Mouse (Mus musculus) CD4-positive, CD25-positive, alpha-beta regulatory T cell, adult 2 months (primary cell): ENCODE results near the gene Ift57.

Source experiments
- DNase-seq: peaks from one replicate; pipeline ENCODE4 v3.0.0-alpha.2; 2012; ENCODE audit warnings: low read depth, low spot score

The Ift57 gene

DNA sequence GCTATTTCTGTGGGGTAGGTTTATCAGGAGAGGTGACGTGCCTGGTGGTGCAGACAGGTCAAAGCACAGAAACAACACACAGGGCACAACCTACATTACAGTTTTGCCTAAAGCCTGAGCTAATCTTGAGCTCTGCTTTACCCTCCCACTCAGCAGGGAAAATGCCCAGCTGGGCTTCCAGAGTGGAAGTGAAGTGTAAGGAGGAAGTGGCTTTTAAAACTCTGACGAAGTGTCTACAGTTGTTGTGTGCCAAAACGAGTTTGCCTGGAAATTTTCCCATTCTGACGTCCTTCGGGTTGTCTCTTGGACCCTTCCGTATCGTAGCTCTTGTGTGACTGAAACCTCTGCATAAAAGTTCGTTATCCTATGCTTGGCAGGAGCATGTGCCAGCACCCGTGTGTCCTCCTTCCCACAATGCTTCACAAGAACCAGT lies 93.4 kb downstream of the Ift57 start:
- DNase-seq, result peak; percentile 50

DNA sequence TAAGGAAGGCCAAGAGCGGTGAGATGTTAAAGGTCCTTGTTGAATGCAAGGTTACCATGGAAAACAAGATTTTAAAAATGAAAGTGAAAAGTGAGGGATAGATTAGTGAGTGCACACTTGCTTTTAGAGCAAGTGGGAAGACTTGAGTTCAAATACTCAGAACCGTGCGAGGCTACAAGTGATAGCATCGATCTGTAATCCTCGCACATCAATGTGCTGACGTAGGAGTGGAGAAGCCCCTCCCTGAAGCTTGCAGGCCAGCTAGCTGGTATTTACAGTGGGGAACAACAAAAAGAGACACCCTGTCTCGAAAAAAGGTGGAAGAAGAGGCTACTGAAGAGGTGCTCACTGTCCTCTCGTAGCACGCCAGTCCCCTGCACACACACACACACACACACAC lies 94.6 kb downstream of the Ift57 start:
- DNase-seq, result peak; percentile 62

DNA sequence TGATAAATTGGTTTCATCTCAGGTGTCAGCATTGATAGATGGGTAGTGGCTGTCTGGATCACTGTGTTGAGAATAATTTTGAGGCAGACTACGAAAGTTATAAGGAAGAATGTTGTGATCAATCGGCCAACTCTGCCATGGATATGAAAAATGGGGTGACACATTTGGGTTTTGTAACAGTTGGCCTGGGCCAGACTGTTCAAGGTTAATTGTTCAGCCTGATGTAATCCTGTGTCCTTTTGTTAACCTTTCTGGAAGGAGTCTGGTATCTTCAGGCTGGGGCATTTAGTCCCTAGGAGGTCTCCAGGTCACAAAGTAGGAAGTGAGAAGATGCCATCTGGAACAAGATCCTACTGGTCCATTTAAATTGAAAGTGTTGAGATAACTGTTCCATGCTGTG lies 97.2 kb downstream of the Ift57 start:
- no peak for DNase-seq

DNA sequence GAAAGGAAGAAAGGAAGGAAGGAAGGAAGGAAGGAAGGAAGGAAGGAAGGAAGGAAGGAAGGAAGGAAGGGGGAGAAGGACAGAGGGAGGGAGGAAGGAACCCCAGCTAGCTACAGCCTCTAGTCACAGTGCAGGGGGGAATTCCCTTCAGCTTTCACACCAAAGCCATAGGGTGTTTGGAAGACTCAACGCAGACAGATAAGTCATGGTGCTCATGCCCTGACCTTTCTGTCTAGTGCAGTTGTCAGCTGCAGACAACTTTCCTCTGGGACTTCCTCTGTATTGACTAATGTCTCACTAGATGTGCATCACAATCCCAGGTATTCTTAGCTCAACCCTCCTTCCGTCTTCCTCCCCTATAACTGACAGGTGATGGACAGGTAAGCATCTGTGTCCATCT lies 97.9 kb downstream of the Ift57 start:
- peak; percentile 77 for DNase-seq

DNA sequence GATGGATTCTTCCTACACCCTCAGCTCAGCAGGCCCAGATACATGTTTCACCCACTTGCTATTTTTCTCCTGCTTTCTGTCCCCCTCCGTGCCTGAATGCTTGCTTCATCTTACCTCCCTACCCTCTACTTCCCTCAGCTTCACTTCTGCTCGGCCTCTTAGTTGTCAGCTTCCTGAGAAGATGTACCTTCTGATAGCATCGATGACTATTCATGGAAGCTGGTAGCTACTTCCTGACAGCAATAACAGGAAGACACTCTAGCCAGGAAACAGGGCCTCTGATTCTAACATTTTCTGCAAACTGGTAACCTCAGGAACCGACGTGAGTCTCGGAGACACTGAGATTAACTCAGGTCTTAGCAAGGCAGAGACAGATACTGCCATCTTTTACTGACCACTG lies 99.8 kb downstream of the Ift57 start:
- peak; percentile 66 for DNase-seq

DNA sequence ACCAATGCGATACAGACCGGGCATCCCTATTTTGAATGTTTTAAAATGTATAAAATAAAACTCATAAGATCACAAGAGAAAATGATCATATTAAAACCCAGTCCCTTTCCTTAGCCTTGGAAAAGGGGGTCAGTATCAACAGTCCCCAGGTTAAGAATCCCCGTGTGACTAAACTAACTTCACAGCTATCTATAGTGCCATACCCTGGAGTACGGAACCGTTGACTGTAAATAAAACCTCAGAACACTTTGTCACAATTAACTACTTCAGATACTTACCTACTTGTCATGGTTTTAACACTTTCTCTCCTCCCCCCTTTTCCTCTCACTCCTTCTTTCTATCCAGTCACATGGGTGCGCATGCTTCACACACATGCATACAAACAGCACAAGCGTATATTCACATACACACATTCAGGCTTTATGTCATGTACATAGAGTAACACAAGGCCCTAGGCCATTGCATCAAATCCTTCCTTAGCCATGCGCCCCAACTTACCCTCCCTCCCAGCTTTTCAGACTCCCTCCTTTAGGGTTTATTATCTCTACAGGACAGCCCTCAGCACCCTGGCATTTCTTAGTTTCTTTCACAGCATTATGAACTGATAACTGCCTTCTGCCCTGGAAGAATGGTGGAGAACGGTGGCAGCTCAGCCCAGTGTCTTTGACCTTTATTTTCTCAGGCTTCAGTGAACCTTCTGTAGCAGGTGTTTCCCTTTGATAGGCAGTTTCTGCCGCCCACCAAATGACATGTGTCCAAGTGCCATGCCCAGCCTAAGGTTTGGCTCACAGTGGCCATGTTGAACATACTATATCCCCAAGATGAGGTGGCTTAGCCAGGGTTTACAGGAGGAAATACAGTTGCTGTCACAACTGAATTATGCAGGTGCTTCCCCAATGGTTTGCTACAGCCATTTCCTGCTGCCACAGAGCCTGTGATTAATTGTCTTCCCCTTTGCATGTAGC lies 100.8 kb downstream of the Ift57 start, which contains the start of gene Cd47:
TSS of gene Cd47 (plus strand) at position 937 of the 965 bp plus-strand sequence.
- DNase-seq, result peak; percentile 53

DNA sequence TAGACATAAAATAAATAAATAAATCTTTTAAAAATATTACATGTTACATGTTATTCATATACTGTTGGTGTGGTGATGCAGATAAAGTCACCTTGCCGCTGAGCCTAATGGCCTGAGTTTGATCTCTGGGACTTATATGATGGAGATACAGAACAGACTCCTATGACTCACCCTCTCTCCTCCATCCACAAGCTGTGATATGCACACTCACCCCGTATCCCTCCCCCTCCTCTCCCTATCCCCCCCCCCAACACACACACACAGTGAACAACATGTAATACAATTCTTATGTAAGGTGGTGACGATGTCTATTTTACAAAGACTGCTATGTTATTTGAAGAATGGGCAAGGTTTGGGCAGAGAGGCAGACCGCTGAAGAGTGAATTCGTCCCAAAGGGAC lies 102.0 kb downstream of the Ift57 start:
- peak; percentile 27 for DNase-seq

DNA sequence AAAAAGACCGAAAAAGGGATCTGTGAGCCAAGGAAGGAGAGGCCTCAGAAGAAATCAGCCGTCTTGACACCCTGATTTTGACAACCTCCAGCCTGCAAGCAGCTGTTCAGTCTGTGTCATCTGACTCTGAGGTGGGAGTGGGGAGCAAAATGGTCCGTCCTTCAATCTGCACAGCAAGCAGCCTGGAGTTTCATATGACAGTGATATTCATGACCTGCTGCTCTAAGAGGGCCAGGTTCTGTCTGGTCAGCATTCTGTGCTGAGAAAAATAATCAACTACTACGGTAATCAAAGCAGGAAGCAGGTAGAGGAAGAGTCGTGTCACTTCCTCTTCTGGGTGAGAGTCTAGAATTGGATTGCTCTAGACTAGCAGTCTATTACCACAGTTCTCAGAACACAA lies 102.4 kb downstream of the Ift57 start:
- peak; percentile 64 for DNase-seq

DNA sequence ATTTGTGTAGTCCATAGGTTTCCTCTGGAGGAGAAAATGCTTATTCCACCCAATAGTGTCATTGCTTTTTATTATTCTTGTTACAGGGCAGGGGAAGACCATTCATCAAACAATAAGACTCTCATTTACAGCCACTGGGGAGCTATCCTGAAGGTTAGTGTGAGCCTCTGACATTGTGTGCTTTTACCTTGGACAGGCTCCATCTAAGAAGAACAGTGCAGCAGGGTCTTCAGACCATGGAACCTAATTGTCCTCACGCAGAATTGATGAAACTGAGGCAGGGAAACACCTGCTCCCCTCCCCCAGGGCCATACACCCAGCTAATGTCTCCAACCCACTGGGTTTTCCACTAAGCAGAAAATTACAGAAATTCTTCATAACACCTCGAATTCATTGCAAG lies 104.0 kb downstream of the Ift57 start:
- no peak for DNase-seq

DNA sequence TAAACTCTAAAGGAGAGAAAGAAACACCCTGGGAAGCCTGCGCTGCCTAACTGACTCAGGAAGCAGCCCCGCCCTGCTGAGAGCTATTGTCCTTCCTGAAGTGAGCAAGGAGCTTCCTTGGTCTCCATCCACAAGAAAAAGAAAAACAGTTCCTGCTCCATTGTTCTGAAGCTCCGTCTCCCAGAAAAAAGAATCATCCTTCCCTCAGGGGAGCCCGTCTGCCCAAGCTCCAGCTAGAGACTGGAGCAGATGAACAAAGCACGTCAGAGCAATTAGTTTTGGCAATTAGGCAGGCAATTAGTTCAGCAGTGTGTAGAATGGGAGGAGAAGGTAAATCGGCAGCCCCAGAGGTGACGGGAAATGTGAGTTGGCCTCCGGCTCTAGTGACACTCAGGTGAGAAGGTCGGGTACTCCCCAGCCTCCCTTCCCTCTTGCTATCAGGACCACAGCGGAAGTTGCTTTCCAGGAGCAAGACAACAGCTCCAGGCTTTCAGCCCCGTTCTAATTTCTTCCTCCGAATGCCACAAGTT lies 105.0 kb downstream of the Ift57 start:
- peak; percentile 48 for DNase-seq

DNA sequence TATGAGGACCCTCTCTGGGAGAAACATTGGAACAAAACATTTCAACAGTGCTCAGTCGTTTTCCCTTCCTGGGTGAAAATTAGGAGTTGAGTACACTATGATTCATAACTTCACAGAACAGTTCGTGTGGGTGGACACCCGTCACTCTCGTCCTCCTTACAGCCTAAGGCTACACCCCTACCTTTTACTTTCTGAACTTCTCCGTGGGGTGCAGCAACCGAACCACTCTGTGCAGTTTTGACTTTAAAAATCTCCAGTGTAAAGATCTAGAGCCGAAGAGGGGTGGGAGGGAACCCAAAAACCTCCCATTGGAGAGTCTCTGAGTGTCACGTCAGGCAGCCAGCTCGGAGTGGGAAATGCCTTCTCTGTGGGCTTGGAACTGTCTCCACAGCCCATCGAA lies 107.9 kb downstream of the Ift57 start:
- peak; percentile 48 for DNase-seq

DNA sequence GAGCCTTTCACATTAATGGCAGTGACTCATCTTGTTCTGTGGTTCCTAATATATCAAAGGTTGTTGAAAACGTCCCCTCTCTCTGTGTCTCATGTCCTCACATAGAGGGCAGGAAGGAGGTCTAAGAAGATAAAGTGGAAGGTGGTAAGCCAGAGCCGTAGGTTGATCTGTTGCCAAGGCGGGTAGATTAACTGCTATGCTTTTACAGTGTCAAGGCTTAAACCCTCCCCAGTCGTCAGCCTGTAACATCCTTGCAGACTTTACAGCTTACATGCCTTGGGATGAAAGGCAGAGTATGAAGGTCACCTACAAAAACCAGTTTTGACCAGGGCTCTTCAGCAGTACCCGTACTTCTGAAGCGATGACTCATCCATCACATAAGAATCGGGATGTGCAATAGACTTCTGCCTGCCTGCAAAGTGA lies 108.4 kb downstream of the Ift57 start:
- peak; percentile 54 for DNase-seq

DNA sequence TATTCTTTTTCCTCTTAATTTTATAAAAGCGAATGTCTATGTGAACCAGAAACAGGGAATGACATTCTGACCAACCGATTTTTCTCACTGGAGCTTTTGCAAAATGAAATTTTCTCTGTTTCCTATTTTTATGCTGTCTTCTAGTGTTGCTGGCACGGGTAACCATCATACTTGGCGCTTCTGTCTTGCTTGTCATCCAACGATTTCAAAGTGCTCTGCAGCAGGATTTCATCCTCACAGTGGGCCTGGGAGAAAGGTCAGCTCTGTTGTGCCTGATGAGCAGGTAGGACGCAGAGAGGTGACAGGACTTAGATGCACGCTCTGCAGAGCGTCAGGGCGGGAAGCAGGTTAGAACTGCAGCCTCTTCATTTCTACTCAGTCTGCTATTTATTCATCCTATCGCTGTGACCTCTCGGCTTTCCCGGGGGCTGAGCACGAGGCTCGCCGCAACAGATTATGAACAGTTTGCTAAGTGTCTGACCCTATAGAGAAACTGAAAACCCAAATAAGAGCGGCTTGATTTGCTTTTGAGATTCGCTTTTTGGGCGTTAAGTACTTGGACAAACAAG lies 108.9 kb downstream of the Ift57 start:
- no peak for DNase-seq

DNA sequence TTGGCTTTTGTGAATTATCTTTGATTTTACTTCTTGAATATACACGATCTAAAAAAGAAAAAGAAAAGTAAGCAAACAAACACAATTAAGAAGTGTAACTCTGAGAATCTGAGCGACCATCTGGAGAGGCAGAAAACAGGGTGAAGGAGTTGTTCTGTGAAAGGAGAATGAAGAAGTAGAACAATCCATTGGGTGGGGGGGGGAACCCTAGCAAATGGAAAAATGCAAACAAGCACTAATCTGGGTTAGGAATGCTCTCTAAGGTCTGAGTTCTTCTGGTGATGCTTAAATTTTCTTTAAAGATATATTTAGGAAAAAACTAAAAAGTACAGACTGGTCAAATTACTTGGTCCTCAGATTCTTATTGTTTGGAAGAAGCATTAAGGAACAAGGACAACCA lies 112.9 kb downstream of the Ift57 start:
- no peak for DNase-seq

DNA sequence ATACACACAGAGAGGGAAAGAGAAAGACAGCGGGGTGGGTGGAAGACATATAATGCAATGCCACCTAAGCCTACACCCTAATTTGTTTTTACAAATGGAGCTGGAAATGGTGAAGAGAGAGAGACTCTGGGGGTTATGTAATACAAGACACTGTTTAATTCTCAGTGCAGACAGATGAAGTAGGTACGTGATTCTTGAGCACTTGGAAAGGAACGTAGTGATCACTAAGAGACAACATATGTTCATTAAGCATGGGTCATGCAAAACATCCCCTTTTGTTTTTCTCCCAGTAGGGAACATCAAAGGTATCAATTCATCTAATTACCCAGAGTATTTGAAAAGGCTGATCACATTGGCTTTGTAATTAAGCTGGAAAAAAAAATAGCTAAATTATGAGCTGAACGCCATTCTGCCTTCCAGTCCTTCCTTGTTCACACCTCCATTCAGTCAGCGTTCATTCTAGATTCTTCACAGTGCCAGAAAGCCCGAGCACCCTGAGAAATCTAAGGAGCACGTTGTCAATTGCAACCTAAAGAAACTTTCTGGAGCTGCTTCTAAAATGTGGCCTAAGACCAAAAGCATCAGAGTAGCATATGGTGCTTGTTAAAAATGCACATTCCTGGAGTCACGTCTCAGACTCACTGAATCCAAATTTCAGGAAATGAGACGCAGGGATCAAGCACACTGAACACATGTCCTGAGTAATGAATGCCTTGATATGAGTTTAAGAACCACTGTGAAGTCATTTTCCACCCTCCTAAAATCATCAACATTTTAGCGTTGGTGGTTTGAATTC lies 114.0 kb downstream of the Ift57 start:
- DNase-seq, result no peak

DNA sequence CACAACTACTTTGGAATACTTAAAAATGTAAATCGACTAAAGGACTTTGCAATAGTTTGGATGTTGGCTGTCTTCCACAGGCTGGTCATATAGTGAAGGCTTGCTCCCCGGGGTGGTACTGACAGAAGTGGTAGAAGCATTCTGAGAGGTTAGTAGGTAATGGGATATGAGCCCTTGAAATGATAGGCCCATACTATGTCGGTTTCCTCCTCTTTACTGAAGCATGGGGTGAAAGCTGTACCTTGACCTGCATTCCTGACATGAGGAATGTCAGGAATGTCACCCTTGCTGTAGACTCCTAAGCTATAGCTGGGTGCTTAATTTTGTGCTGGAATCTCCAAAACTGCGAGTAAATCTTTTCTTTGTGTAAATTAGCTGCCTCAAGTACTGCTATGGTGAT lies 115.4 kb downstream of the Ift57 start:
- no peak for DNase-seq
